Mouse (Mus musculus) bone marrow macrophage, adult 2 months (primary cell): ENCODE measurements around the gene Tcp1.

Source experiments
- CTCF ChIP-seq: IDR thresholded peaks from 2 replicates; pipeline ENCODE4 v1.5.1; 2012; ENCODE audit warnings: low read depth, mild to moderate bottlenecking, low read length, moderate library complexity
- POLR2A ChIP-seq: IDR thresholded peaks from 2 replicates; pipeline ENCODE4 v1.6.1; 2012; ENCODE audit warnings: mild to moderate bottlenecking, low read depth, low read length, borderline replicate concordance

DNA sequence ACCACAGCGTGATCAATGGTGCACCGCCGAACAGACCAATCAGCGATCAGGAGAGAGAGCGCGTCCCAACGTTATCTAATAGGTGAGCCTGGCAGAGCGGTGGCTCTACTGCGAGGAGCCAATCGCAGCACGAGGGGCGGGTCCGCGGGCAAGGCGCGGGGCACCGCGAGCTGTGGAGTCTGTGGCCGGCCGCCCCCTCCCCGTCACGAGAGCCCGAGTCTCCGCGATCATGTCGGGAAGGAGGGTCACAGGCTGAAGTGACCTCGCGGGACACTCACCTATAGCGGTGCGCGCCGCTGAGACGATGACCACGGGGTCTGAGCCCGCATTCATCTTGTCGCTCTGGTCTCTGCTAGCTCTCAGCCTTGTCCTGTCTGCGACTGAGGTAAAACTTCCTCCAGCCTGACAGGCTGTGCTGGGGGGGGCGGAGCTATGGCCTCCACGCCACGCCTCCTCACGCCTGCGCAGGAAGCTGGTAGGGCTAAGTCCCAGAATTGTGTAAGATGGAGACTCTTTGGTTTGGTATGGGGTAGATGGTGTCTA, 44.9 kb downstream of the Tcp1 start, which contains the start of gene Acat2:
- TF ChIP-seq CTCF = no peak
- no peak for TF ChIP-seq POLR2A
